12 mouse cellular contexts compared by ENCODE assay signal in genomic region chr4:43294001-43294400, GRCm38 (mm10). TPM values are rescaled to one million over a fixed set of nuclear protein-coding genes. Genes with fewer than 3 reads are reported as not detected.
DNase-seq lines count a peak whose midpoint lies in the region; ATAC-seq and TF ChIP-seq lines count a peak whose summit lies in the region.
"Had no signal": no experiment of that assay in that cellular context is flagged by ENCODE, and none has a peak within 500 bp of the region (broad histone marks: within the 10 kb centered on the region; RNA-seq: fewer than 3 reads in every experiment).

No protein-coding gene starts in this region.

- H3K27me3 ChIP-seq in E14TG2a.4 (ENCODE audit: insufficient read depth, low read length) = no peaks in the 10 kb centered on the region
- no peaks in the 10 kb centered on the region for H3K27me3 ChIP-seq in limb, embryonic 10.5 days (ENCODE audit: low read depth, poor library complexity, severe bottlenecking)
- no peaks in the 10 kb centered on the region for H3K27me3 ChIP-seq in forebrain, embryonic 15.5 days
- H3K27me3 ChIP-seq: forebrain, embryonic 12.5 days had no signal

- ATAC-seq in forebrain, embryonic 15.5 days (replicated peaks) = no peak
- no peak for ATAC-seq in frontal cortex, adult (ENCODE audit: low TSS enrichment)

- 0 out of 2 replicates have a peak, but pooled peaks cover 5% of the 10 kb centered on the region for H3K36me3 ChIP-seq in E14TG2a.4 (ENCODE audit: insufficient read depth, low read length)
- H3K36me3 ChIP-seq in limb, embryonic 10.5 days = no peaks in the 10 kb centered on the region
- no peaks in the 10 kb centered on the region for H3K36me3 ChIP-seq in forebrain, embryonic 15.5 days
- H3K36me3 ChIP-seq: forebrain, embryonic 12.5 days had no signal

- 0 out of 2 replicates have a peak, but pooled peaks have one; percentile 7 for TF ChIP-seq CTCF in E14TG2a.4 (conservative IDR thresholded peaks at IDR 0.05; ENCODE audit: low read length)

- H3K27ac ChIP-seq in limb, embryonic 10.5 days = no peak overlapping the region
- H3K27ac ChIP-seq in forebrain, embryonic 15.5 days (replicated peaks) = no peak overlapping the region
- H3K27ac ChIP-seq: forebrain, embryonic 12.5 days; macrophage had no signal

- peak; percentile 9 for DNase-seq in kidney, postnatal 10 days
- no peak for DNase-seq in kidney, postnatal 25 days
- DNase-seq in NIH3T3 (ENCODE audit: low read depth) (peak; percentile 43), adipocyte (ENCODE audit: low spot score) (no peak)
- DNase-seq in limb, embryonic 10.5 days (ENCODE audit: low spot score) = peak; percentile 53
- DNase-seq: kidney, adult 9 months; right cerebral cortex, postnatal 4 days had no signal

- 33% methylated on average over 6 of the region's 6 CpGs for WGBS in limb, embryonic 10.5 days
- 38% methylated on average over 6 of the region's 6 CpGs for WGBS in forebrain, embryonic 15.5 days

- H3K4me1 ChIP-seq in E14TG2a.4 (replicated peaks; ENCODE audit: low read depth, low read length) = no peaks in the 10 kb centered on the region
- H3K4me1 ChIP-seq in limb, embryonic 10.5 days = peaks cover 6% of the 10 kb centered on the region
- H3K4me1 ChIP-seq in forebrain, embryonic 15.5 days = no peaks in the 10 kb centered on the region

- no peak overlapping the region for H3K4me2 ChIP-seq in forebrain, embryonic 15.5 days (replicated peaks)
- H3K4me2 ChIP-seq: forebrain, embryonic 12.5 days had no signal

- H3K9ac ChIP-seq in forebrain, embryonic 15.5 days (replicated peaks) = no peak overlapping the region
- H3K9ac ChIP-seq: forebrain, embryonic 12.5 days had no signal

- H3K9me3 ChIP-seq in E14TG2a.4 (ENCODE audit: low read length) = peaks cover 19% of the 10 kb centered on the region
- H3K9me3 ChIP-seq in limb, embryonic 10.5 days (replicated peaks) = no peaks in the 10 kb centered on the region
- H3K9me3 ChIP-seq in forebrain, embryonic 15.5 days = no peaks in the 10 kb centered on the region
- H3K9me3 ChIP-seq: forebrain, embryonic 12.5 days had no signal

- H3K4me3 ChIP-seq in E14TG2a.4 (replicated peaks; ENCODE audit: low read length) = no peak overlapping the region
- no peak overlapping the region for H3K4me3 ChIP-seq in limb, embryonic 10.5 days
- H3K4me3 ChIP-seq in forebrain, embryonic 15.5 days = no peak overlapping the region
- H3K4me3 ChIP-seq: forebrain, embryonic 12.5 days had no signal

RNA-seq across cellular contexts. Expression of gene Atp8b5, which starts 27.0 kb away (rescaled TPM):
- 0.14 and 0.45 TPM in 2 replicates for polyA plus RNA-seq in limb, embryonic 10.5 days (2016; fragmentation: Nextera tagmentation; extraction: Ambion mirVana)
- 0.92 and 0.98 TPM in 2 replicates for polyA plus RNA-seq in forebrain, embryonic 15.5 days (2015; fragmentation: Nextera tagmentation; extraction: Ambion mirVana)

Comparison
In these comparisons a context has a peak if more than half of its experiments do, and no peak if none do; other contexts are left out.
1. DNase-seq: peak in kidney, postnatal 10 days (single experiment), NIH3T3 (single experiment) and limb, embryonic 10.5 days (single experiment); none in kidney, postnatal 25 days (0 of 2) and adipocyte (single experiment).